Comparison of ENCODE assay signal across 28 mouse cellular contexts in the genomic region with DNA sequence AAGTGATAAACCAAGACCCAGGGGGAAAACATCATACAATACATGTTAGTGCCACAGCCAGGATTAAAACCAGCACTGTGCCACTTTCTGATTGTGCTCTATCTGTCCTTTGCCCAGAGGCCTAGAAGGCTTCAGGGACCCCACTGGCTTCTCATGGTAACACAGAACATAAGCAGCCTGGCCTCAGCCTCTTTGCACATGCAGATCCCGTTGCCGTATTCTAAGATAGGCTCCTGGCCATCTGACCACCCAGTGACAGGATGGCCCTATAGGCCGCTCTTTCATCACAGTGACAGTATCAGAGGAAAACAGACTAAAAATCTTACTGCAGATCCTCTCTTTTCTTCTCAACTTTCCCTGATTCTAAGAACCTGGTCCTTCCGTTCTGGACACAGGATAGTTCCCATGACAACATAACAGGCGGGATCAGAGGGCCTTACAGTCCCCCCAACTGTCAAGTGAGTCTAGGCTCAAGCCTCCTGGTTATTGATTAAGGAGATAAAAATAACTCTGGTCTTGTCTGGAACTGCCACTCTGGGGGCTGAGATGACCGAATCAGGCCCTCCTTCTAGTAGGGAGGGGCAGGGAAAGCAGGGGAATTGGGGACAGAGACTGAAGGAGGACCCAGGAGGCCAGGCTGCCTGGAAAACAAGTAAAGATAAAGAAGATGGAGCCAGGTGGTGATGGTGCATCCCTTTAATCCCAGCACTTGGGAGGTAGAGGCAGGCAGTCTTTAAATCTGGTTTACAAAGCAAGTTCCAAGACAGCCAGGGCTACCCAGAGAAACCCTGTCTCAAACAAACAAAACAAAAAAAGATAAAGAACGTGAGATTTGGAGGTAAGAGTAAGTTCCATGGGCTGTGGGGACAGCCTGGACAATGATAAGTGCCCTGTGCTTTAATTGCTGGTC. TPM values are rescaled to one million over a fixed set of nuclear protein-coding genes. Genes with fewer than 3 reads are reported as not detected.
DNase-seq lines count a peak whose midpoint lies in the region; ATAC-seq and TF ChIP-seq lines count a peak whose summit lies in the region.
"Had no signal": no experiment of that assay in that cellular context is flagged by ENCODE, and none has a peak within 500 bp of the region (broad histone marks: within the 10 kb centered on the region; RNA-seq: fewer than 3 reads in every experiment).

No protein-coding gene starts in this region.

- ATAC-seq in embryonic facial prominence, embryonic 14.5 days (ENCODE audit: low read depth): no peak
- ATAC-seq in hindbrain, postnatal 0 days: no peak
- ATAC-seq: CD4-positive, CD25-positive, alpha-beta regulatory T cell, adult 4 months; forebrain, embryonic 15.5 days; forebrain, postnatal 0 days had no signal

- 0 out of 2 replicates have a peak overlapping the region, but pooled peaks have one; percentile 12 for H3K9ac ChIP-seq in embryonic facial prominence, embryonic 14.5 days (ENCODE audit: low read depth, low read length)
- H3K9ac ChIP-seq in hindbrain, postnatal 0 days (replicated peaks; ENCODE audit: low read length): no peak overlapping the region
- H3K9ac ChIP-seq: embryonic facial prominence, embryonic 12.5 days; embryonic facial prominence, embryonic 15.5 days; forebrain, embryonic 12.5 days; forebrain, embryonic 15.5 days; forebrain, postnatal 0 days had no signal

- no peak for DNase-seq in embryonic facial prominence, embryonic 14.5 days (ENCODE audit: low spot score)
- DNase-seq in embryonic facial prominence, embryonic 10.5 days (ENCODE audit: low spot score): no peak
- DNase-seq in heart, embryonic 10.5 days (ENCODE audit: low spot score): peak; percentile 70
- DNase-seq in heart, postnatal 10 days: no peak
- no peak for DNase-seq in testis, postnatal 14 days (ENCODE audit: low spot score)
- DNase-seq in hindbrain, postnatal 0 days (ENCODE audit: low spot score): no peak
- DNase-seq: adrenal gland, adult 2 months; adrenal gland, postnatal 10 days; adrenal gland, postnatal 25 days; B cell, adult 2 months; cerebellum, adult 11 months; cerebellum, adult 18-20 months; cerebellum, adult 8-10 months; cerebellum, adult 9-11 months; cerebellum, postnatal 14 days; cerebellum, postnatal 36 days; embryo, embryonic 11 days; forebrain, postnatal 0 days had no signal

- no peaks in the 10 kb centered on the region for H3K4me1 ChIP-seq in embryonic facial prominence, embryonic 14.5 days (ENCODE audit: control insufficient read depth, insufficient read depth, low read length)
- peaks cover under 1% of the 10 kb centered on the region; the same call in 1 of the 2 replicates for H3K4me1 ChIP-seq in embryonic facial prominence, embryonic 10.5 days
- H3K4me1 ChIP-seq in heart, embryonic 10.5 days: peaks cover 5% of the 10 kb centered on the region
- H3K4me1 ChIP-seq in testis, adult 2 months (ENCODE audit: control insufficient read depth, insufficient read depth, low read length): peaks cover 4% of the 10 kb centered on the region
- no peaks in the 10 kb centered on the region for H3K4me1 ChIP-seq in hindbrain, postnatal 0 days (ENCODE audit: insufficient read depth, low read length)

- H3K27me3 ChIP-seq in embryonic facial prominence, embryonic 14.5 days (replicated peaks; ENCODE audit: control insufficient read depth, insufficient read depth, low read length): no peaks in the 10 kb centered on the region
- H3K27me3 ChIP-seq in embryonic facial prominence, embryonic 10.5 days (replicated peaks; ENCODE audit: low read depth, poor library complexity, severe bottlenecking): peaks cover 16% of the 10 kb centered on the region
- H3K27me3 ChIP-seq in heart, embryonic 10.5 days (ENCODE audit: insufficient read depth, poor library complexity, severe bottlenecking): peaks cover 8% of the 10 kb centered on the region
- no peaks in the 10 kb centered on the region for H3K27me3 ChIP-seq in testis, adult 2 months (ENCODE audit: control insufficient read depth, insufficient read depth, low read length)
- no peaks in the 10 kb centered on the region for H3K27me3 ChIP-seq in hindbrain, postnatal 0 days (ENCODE audit: insufficient read depth, low read length)
- H3K27me3 ChIP-seq: embryonic facial prominence, embryonic 12.5 days; embryonic facial prominence, embryonic 15.5 days had no signal

- no peak overlapping the region for H3K4me3 ChIP-seq in embryonic facial prominence, embryonic 14.5 days (ENCODE audit: low read depth, low read length)
- H3K4me3 ChIP-seq in embryonic facial prominence, embryonic 10.5 days: no peak overlapping the region
- no peak overlapping the region for H3K4me3 ChIP-seq in heart, embryonic 10.5 days
- peak overlapping the region; percentile 25 for H3K4me3 ChIP-seq in testis, adult 2 months (ENCODE audit: control insufficient read depth, low read depth, low read length)
- no peak overlapping the region for H3K4me3 ChIP-seq in hindbrain, postnatal 0 days (ENCODE audit: low read length)
- H3K4me3 ChIP-seq: embryonic facial prominence, embryonic 12.5 days; embryonic facial prominence, embryonic 15.5 days; erythroblast, embryonic 14.5 days; forebrain, embryonic 10.5 days; forebrain, embryonic 12.5 days; forebrain, embryonic 15.5 days had no signal

- no peak overlapping the region for H3K4me2 ChIP-seq in embryonic facial prominence, embryonic 14.5 days (ENCODE audit: low read depth, low read length)
- no peak overlapping the region for H3K4me2 ChIP-seq in hindbrain, postnatal 0 days (ENCODE audit: low read depth, low read length)
- H3K4me2 ChIP-seq: embryonic facial prominence, embryonic 12.5 days; embryonic facial prominence, embryonic 15.5 days; forebrain, embryonic 12.5 days; forebrain, embryonic 15.5 days had no signal

- no peak overlapping the region for H3K27ac ChIP-seq in embryonic facial prominence, embryonic 14.5 days (replicated peaks; ENCODE audit: low read depth, low read length)
- H3K27ac ChIP-seq in embryonic facial prominence, embryonic 10.5 days (replicated peaks): no peak overlapping the region
- H3K27ac ChIP-seq in heart, embryonic 10.5 days: no peak overlapping the region
- H3K27ac ChIP-seq in testis, adult 2 months (ENCODE audit: control insufficient read depth, insufficient read depth, low read depth, low read length): no peak overlapping the region
- no peak overlapping the region for H3K27ac ChIP-seq in hindbrain, postnatal 0 days
- H3K27ac ChIP-seq: embryonic facial prominence, embryonic 12.5 days; embryonic facial prominence, embryonic 15.5 days; forebrain, embryonic 10.5 days; forebrain, embryonic 12.5 days; forebrain, embryonic 15.5 days had no signal

- intact Hi-C loops in heart, postnatal 10 days (cut with DNase I): no loop called here

- no peak for TF ChIP-seq POLR2A in testis, adult 2 months (IDR thresholded peaks at IDR 0.05; ENCODE audit: control insufficient read depth, low read depth, low read length)

- TF ChIP-seq CTCF in testis, adult 2 months (IDR thresholded peaks at IDR 0.05; ENCODE audit: control insufficient read depth, insufficient read depth, insufficient replicate concordance, low read depth, low read length): no peak
- no peak for TF ChIP-seq CTCF in hindbrain, postnatal 0 days (IDR thresholded peaks at IDR 0.05; ENCODE audit: low read depth)

- no peaks in the 10 kb centered on the region for H3K9me3 ChIP-seq in embryonic facial prominence, embryonic 14.5 days (ENCODE audit: control insufficient read depth, low read length)
- H3K9me3 ChIP-seq in embryonic facial prominence, embryonic 10.5 days: no peaks in the 10 kb centered on the region
- H3K9me3 ChIP-seq in heart, embryonic 10.5 days: no peaks in the 10 kb centered on the region
- H3K9me3 ChIP-seq in hindbrain, postnatal 0 days (ENCODE audit: low read length): no peaks in the 10 kb centered on the region
- H3K9me3 ChIP-seq: embryonic facial prominence, embryonic 12.5 days; embryonic facial prominence, embryonic 15.5 days; forebrain, embryonic 10.5 days; forebrain, embryonic 12.5 days; forebrain, embryonic 15.5 days had no signal

- WGBS in embryonic facial prominence, embryonic 14.5 days: 65% methylated on average over 7 of the region's 7 CpGs
- WGBS in embryonic facial prominence, embryonic 10.5 days: 77% methylated on average over 7 of the region's 7 CpGs
- 50% methylated on average over 7 of the region's 7 CpGs for WGBS in heart, embryonic 10.5 days
- WGBS in hindbrain, postnatal 0 days: 72% methylated on average over 7 of the region's 7 CpGs

- H3K36me3 ChIP-seq in embryonic facial prominence, embryonic 14.5 days (ENCODE audit: control insufficient read depth, insufficient read depth, low read length): no peaks in the 10 kb centered on the region
- no peaks in the 10 kb centered on the region for H3K36me3 ChIP-seq in embryonic facial prominence, embryonic 10.5 days (replicated peaks)
- no peaks in the 10 kb centered on the region for H3K36me3 ChIP-seq in heart, embryonic 10.5 days
- no peaks in the 10 kb centered on the region for H3K36me3 ChIP-seq in testis, adult 2 months (ENCODE audit: control insufficient read depth, insufficient read depth, low read length)
- no peaks in the 10 kb centered on the region for H3K36me3 ChIP-seq in hindbrain, postnatal 0 days (ENCODE audit: insufficient read depth, low read length)
- H3K36me3 ChIP-seq: embryonic facial prominence, embryonic 12.5 days; embryonic facial prominence, embryonic 15.5 days; forebrain, embryonic 10.5 days; forebrain, embryonic 12.5 days; forebrain, embryonic 15.5 days had no signal

RNA-seq across cellular contexts. Expression of a gene that starts 12.7 kb away (rescaled TPM):
- polyA plus RNA-seq in embryonic facial prominence, embryonic 14.5 days (2014; fragmentation: Nextera tagmentation; extraction: Ambion mirVana): 0.54 and 0.62 TPM in 2 replicates
- 0.52 and 0.69 TPM in 2 replicates for polyA plus RNA-seq in embryonic facial prominence, embryonic 10.5 days (2016; fragmentation: Nextera tagmentation; extraction: Ambion mirVana)
- 1.6 and 1.7 TPM in 2 replicates for polyA plus RNA-seq in heart, embryonic 10.5 days (2016; fragmentation: Nextera tagmentation; extraction: Ambion mirVana)
- total RNA-seq in heart, postnatal 10 days (2021): under 1 TPM; 0.45 to 0.52 TPM
- polyA plus RNA-seq in testis, adult 2 months (2012; rRNA removed): 0.79 and 0.82 TPM in 2 replicates
- 16.8 and 19.5 TPM in 2 replicates for total RNA-seq in hindbrain, postnatal 0 days (2014; rRNA removed)
- 3.4 TPM in 2 replicates for polyA plus RNA-seq in hindbrain, postnatal 0 days (2015; fragmentation: Nextera tagmentation; extraction: Ambion mirVana)
- total RNA-seq: CH12.LX; common myeloid progenitor, adult 5-6 weeks had no signal
- polyA plus RNA-seq: CD4-positive, CD25-positive, alpha-beta regulatory T cell, adult 4 months had no signal

RNA-seq across cellular contexts. Expression of a gene that starts 17.2 kb away (rescaled TPM):
- 24.4 and 25.2 TPM in 2 replicates for polyA plus RNA-seq in embryonic facial prominence, embryonic 14.5 days (2014; fragmentation: Nextera tagmentation; extraction: Ambion mirVana)
- polyA plus RNA-seq in embryonic facial prominence, embryonic 10.5 days (2016; fragmentation: Nextera tagmentation; extraction: Ambion mirVana): 29.0 and 32.3 TPM in 2 replicates
- 50.2 and 68.6 TPM in 2 replicates for polyA plus RNA-seq in heart, embryonic 10.5 days (2016; fragmentation: Nextera tagmentation; extraction: Ambion mirVana)
- total RNA-seq in heart, postnatal 10 days (2021): 100 to 1,000 TPM; 234 to 237 TPM
- polyA plus RNA-seq in testis, adult 2 months (2012; rRNA removed): 37.1 and 40.6 TPM in 2 replicates
- 87.1 and 132 TPM in 2 replicates for total RNA-seq in hindbrain, postnatal 0 days (2014; rRNA removed)
- 18.7 and 21.3 TPM in 2 replicates for polyA plus RNA-seq in hindbrain, postnatal 0 days (2015; fragmentation: Nextera tagmentation; extraction: Ambion mirVana)

RNA-seq across cellular contexts. Expression of a gene that starts 21.4 kb away (rescaled TPM):
- 3.4 and 3.6 TPM in 2 replicates for polyA plus RNA-seq in embryonic facial prominence, embryonic 14.5 days (2014; fragmentation: Nextera tagmentation; extraction: Ambion mirVana)
- 1.2 and 1.9 TPM in 2 replicates for polyA plus RNA-seq in embryonic facial prominence, embryonic 10.5 days (2016; fragmentation: Nextera tagmentation; extraction: Ambion mirVana)
- 5.2 and 7.0 TPM in 2 replicates for polyA plus RNA-seq in heart, embryonic 10.5 days (2016; fragmentation: Nextera tagmentation; extraction: Ambion mirVana)
- total RNA-seq in heart, postnatal 10 days (2021): 10 to 100 TPM; 62.1 to 64.6 TPM
- 3.4 and 5.0 TPM in 2 replicates for polyA plus RNA-seq in testis, adult 2 months (2012; rRNA removed)
- 48.5 and 55.5 TPM in 2 replicates for total RNA-seq in hindbrain, postnatal 0 days (2014; rRNA removed)
- 9.9 and 11.1 TPM in 2 replicates for polyA plus RNA-seq in hindbrain, postnatal 0 days (2015; fragmentation: Nextera tagmentation; extraction: Ambion mirVana)
